Mouse (Mus musculus) intestine, embryonic 16.5 days (tissue): ENCODE measurements around the gene Ctnna3. TPM values are rescaled to one million over a fixed set of nuclear protein-coding genes. Genes with fewer than 3 reads are reported as not detected.
A peak's percentile ranks its signal among the peaks of the same experiment; 100 is the strongest.

ENCODE experiments used
- ATAC-seq: fragments of 200-750 bp; cut with Nextera tagmentation; 2 replicates; pipeline ENCODE4 v1.8.0; 2017; ENCODE audit warnings: moderate TSS enrichment, moderate library complexity
- H3K27ac ChIP-seq: fragments of 300-500 bp; sonication (generic); 2 replicates; pipeline ENCODE4 v1.5.1; 2014; ENCODE audit warnings: mild to moderate bottlenecking, low read length
- H3K27me3 ChIP-seq: fragments of 300-500 bp; sonication (generic); replicated peaks from 2 replicates; pipeline ENCODE4 v1.6.1; 2014; ENCODE audit warnings: low read length, control low read depth, mixed read lengths; ENCODE audit not compliant: control insufficient read depth, insufficient read depth
- H3K36me3 ChIP-seq: fragments of 300-500 bp; sonication (generic); 2 replicates; pipeline ENCODE4 v1.6.1; 2014; ENCODE audit warnings: low read length, control low read depth; ENCODE audit not compliant: control insufficient read depth, insufficient read depth
- H3K4me1 ChIP-seq: fragments of 300-500 bp; sonication (generic); 2 replicates; pipeline ENCODE4 v1.6.1; 2014; ENCODE audit warnings: low read length, control low read depth, mixed read lengths; ENCODE audit not compliant: control insufficient read depth, insufficient read depth
- H3K4me2 ChIP-seq: fragments of 300-500 bp; sonication (generic); 2 replicates; pipeline ENCODE4 v1.6.1; 2014; ENCODE audit warnings: low read depth, low read length, control low read depth
- H3K4me3 ChIP-seq: fragments of 300-500 bp; sonication (generic); 2 replicates; pipeline ENCODE4 v1.5.1; 2014; ENCODE audit warnings: mild to moderate bottlenecking, low read length
- H3K9ac ChIP-seq: fragments of 300-500 bp; sonication (generic); 2 replicates; pipeline ENCODE4 v1.6.1; 2014; ENCODE audit warnings: low read depth, low read length
- H3K9me3 ChIP-seq: fragments of 300-500 bp; sonication (generic); 2 replicates; pipeline ENCODE4 v1.6.1; 2016; ENCODE audit warnings: low read length, control low read depth; ENCODE audit not compliant: control insufficient read depth
- WGBS: fragments of 180-500 bp; shearing (Covaris S2); extraction: QIAGEN DNeasy Blood & Tissue Kit; methylation state at CpG from one replicate; pipeline ENCODE4 v1.1.7; 2014; 5-methylcytosine and 5-hydroxymethylcytosine counted together
- polyA plus RNA-seq: library from polyadenylated mRNA; unstranded; fragments of >200 nt; fragmentation: Nextera tagmentation; extraction: Ambion mirVana; gene quantifications from 2 replicates; pipeline ENCODE4 v1.2.1, GENCODE M21; 2015

Ctnna3 gene
- polyA plus RNA-seq, 1 experiment from 2014 or later = 0.89 TPM

DNA sequence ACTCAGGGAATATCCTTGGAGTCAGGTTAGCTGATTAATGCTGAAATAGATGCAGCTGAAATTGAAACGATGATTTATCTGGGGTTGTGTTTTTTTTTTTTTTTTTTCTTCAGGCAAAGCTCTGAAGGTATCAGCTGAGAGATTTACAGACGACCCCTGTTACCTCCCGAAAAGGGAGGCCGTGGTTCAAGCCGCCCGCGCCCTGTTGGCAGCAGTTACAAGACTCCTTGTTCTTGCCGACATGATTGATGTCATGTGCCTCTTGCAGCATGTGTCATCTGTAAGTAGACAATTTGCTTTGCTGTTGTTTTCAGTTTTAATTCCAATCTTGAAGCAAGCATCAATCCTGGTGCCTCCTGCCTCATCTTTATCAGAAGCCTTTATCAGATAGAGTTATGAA, 136.8 kb downstream of the Ctnna3 start:
- H3K4me3 ChIP-seq = no peak overlapping the region
- no peaks in the 10 kb centered on the region for H3K4me1 ChIP-seq
- H3K27me3 ChIP-seq = no peaks in the 10 kb centered on the region
- no peak overlapping the region for H3K27ac ChIP-seq
- no peak overlapping the region for H3K9ac ChIP-seq
- no peaks in the 10 kb centered on the region for H3K9me3 ChIP-seq
- ATAC-seq = no peak
- H3K36me3 ChIP-seq = no peaks in the 10 kb centered on the region
- 75% methylated on average over 8 of the region's 8 CpGs for WGBS
- H3K4me2 ChIP-seq = no peak overlapping the region

DNA sequence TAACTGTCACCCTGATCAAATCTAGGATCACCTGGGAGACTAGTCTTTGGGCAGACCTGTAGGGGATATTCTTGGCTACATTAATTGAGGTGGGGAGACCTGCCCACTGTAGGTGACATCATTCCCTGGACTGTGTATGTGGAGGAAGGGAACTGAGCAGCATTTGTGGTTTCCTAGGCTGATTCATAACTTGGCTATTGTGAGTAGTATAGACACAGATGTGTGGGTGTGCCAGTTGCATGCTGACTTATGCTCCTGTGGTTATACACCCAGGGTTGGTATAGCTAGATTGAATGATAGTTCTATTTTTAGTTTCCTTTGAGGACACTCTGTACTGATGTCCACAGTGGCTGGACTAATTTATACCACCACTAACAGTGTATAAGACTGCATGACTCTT, 141.7 kb downstream of the Ctnna3 start:
- Histone ChIP-seq H3K9ac (no peak overlapping the region), H3K9me3 (no peaks in the 10 kb centered on the region), H3K4me2 (no peak overlapping the region), H3K4me1 (no peaks in the 10 kb centered on the region), H3K4me3 (no peak overlapping the region), H3K27me3 (no peaks in the 10 kb centered on the region), H3K36me3 (no peaks in the 10 kb centered on the region), H3K27ac (no peak overlapping the region)
- ATAC-seq = no peak

DNA sequence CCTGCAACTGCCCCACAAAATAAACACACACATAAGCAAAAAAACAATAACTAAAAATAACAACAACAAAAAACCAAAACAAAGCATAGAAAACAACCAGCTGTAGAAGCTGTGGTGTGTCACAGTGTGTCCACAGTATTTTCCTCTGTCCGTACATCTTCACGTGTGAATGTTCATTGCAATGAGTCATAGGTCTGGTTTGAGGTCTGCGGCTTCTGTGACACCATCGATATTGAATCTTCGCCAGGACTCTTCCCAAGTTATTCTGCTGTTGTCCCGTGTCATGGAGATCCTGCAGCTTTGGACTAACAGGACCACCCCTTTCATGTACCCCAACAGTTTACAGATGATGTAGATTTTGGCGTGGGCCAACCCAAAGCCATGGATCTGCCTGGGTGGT, 143.0 kb downstream of the Ctnna3 start:
- Histone ChIP-seq H3K4me3 (no peak overlapping the region), H3K4me2 (no peak overlapping the region), H3K27me3 (no peaks in the 10 kb centered on the region), H3K36me3 (no peaks in the 10 kb centered on the region), H3K4me1 (no peaks in the 10 kb centered on the region), H3K27ac (no peak overlapping the region), H3K9me3 (no peaks in the 10 kb centered on the region), H3K9ac (no peak overlapping the region)
- WGBS = 90% methylated on average over 7 of the region's 7 CpGs
- ATAC-seq = no peak

DNA sequence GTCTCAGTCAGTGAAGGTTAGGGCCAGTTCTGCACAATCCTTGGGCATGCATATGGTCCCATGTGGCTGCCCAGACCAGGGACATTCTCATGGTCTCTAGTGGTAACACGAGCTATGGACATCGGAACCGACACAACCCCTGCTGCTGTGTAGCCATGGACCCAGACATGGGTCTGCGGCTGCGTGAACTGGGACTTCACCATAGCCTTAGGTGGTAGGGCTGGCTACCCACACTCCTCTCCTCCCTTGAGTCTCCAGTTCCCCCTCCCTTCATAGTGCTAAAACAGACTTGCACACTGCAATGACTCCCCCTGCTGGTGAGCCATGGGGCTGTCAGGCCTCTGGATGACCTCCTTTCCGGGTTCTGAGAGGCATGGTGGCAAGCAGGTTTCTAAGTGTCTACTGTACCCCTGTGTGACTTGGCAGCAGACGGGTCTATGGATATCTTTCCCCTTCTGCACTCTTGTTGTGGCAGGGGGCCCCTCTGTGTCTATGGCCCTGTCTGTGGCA, 144.3 kb downstream of the Ctnna3 start:
- no peaks in the 10 kb centered on the region for H3K9me3 ChIP-seq
- no peak overlapping the region for H3K27ac ChIP-seq
- WGBS = 82% methylated on average over 7 of the region's 7 CpGs
- H3K36me3 ChIP-seq = no peaks in the 10 kb centered on the region
- H3K4me3 ChIP-seq = no peak overlapping the region
- ATAC-seq = no peak
- no peak overlapping the region for H3K4me2 ChIP-seq
- H3K9ac ChIP-seq = no peak overlapping the region
- H3K4me1 ChIP-seq = no peaks in the 10 kb centered on the region
- H3K27me3 ChIP-seq = no peaks in the 10 kb centered on the region

GRCm38 (mm10) chr10:63582608-63583007, 152.7 kb downstream of the Ctnna3 start:
- Histone ChIP-seq H3K4me3 (no peak overlapping the region), H3K4me1 (no peaks in the 10 kb centered on the region), H3K36me3 (no peaks in the 10 kb centered on the region), H3K9me3 (no peaks in the 10 kb centered on the region), H3K27me3 (no peaks in the 10 kb centered on the region), H3K4me2 (no peak overlapping the region), H3K27ac (no peak overlapping the region), H3K9ac (no peak overlapping the region)
- WGBS = 10% methylated on average over 14 of the region's 14 CpGs
- ATAC-seq = peak; percentile 81

DNA sequence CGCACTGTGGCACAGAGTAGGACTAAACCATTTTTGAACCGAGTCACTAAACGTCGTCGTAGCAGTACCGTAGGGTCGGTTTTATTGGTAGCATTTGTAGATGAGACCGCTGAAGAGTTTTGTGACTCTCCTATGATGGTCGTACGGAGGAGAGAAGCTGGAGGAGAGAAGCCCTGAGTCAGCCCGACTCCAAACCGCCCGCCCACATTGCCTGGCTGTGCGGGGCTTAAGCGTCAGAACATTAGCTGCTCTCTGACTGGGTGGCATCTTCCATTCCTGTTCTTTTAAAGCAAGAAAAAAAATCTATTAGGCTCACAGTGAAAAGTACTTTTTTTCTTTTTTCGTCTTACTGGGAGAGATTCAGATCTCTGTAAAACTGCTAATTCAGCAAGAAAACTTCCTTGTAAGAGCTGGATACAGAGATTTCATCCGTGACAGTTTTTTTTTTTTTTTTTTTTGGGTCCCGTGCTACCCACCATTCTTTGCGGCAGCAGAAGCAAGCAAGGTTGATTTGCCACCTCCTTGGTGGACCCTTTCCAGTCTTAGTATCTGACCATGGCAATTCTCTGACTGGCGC, 154.0 kb downstream of the Ctnna3 start:
- Histone ChIP-seq H3K4me1 (no peaks in the 10 kb centered on the region), H3K27me3 (no peaks in the 10 kb centered on the region), H3K27ac (no peak overlapping the region), H3K4me2 (0 out of 2 replicates have a peak overlapping the region, but pooled peaks have one; percentile 7), H3K9ac (no peak overlapping the region), H3K4me3 (no peak overlapping the region), H3K9me3 (no peaks in the 10 kb centered on the region), H3K36me3 (no peaks in the 10 kb centered on the region)
- 70% methylated on average over 20 of the region's 20 CpGs for WGBS
- no peak for ATAC-seq

DNA sequence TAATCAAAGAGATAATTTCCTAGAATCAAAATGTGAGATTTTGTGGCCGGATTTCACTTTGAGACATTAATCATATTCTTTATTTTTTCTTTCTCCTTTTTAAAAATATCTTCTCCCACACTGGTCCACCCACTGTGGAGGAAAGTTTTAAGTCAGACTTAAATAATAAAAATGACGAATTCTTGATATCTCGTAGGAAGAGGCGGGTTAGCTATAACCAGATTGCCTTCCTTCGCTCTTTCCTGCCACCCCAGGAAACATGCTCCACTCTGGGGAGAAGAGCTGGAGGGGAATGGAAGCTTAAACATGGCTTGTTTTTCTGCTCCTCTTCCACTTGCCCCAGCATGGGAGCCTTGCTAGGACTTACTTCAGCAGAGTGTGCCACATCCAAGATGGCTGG, 169.5 kb downstream of the Ctnna3 start:
- H3K4me1 ChIP-seq = no peaks in the 10 kb centered on the region
- 89% methylated on average over 5 of the region's 5 CpGs for WGBS
- ATAC-seq = no peak
- no peak overlapping the region for H3K4me3 ChIP-seq
- no peaks in the 10 kb centered on the region for H3K36me3 ChIP-seq
- H3K27me3 ChIP-seq = no peaks in the 10 kb centered on the region
- H3K9ac ChIP-seq = no peak overlapping the region
- H3K4me2 ChIP-seq = no peak overlapping the region
- no peak overlapping the region for H3K27ac ChIP-seq
- no peaks in the 10 kb centered on the region for H3K9me3 ChIP-seq

DNA sequence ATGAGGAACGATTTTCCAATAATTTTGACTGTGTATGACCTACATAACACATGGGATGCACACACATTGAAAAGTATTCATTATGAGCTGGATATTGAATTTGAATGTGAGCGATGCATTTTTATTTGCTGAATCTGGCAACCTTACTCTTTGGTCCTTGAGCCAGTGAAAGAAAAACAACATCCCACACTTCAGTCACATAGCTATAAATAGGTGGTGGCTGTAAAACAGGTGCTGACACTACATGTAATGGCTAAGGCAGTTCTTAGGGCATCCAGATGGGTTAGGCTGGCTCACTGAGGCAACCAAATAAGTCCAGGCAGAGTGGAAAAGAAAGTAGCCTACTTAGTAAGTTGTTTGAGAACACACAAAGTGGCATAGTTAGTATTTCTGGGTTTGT, 171.3 kb downstream of the Ctnna3 start:
- no peak overlapping the region for H3K4me2 ChIP-seq
- no peaks in the 10 kb centered on the region for H3K4me1 ChIP-seq
- 77% methylated on average over 2 of the region's 2 CpGs for WGBS
- ATAC-seq = no peak
- H3K9me3 ChIP-seq = no peaks in the 10 kb centered on the region
- no peak overlapping the region for H3K4me3 ChIP-seq
- no peak overlapping the region for H3K9ac ChIP-seq
- H3K27ac ChIP-seq = no peak overlapping the region
- no peaks in the 10 kb centered on the region for H3K36me3 ChIP-seq
- no peaks in the 10 kb centered on the region for H3K27me3 ChIP-seq

- H3K9ac ChIP-seq = no peak overlapping the region
- H3K9me3 ChIP-seq = no peaks in the 10 kb centered on the region
- no peaks in the 10 kb centered on the region for H3K4me1 ChIP-seq
- H3K27me3 ChIP-seq = no peaks in the 10 kb centered on the region
- no peaks in the 10 kb centered on the region for H3K36me3 ChIP-seq
- H3K4me3 ChIP-seq = no peak overlapping the region
- H3K4me2 ChIP-seq = no peak overlapping the region
- ATAC-seq = no peak
- H3K27ac ChIP-seq = no peak overlapping the region
- 66% methylated on average over 1 of the region's 1 CpGs for WGBS
Measured at GRCm38 (mm10) chr10:63628546-63628945, 198.6 kb downstream of the Ctnna3 start.

DNA sequence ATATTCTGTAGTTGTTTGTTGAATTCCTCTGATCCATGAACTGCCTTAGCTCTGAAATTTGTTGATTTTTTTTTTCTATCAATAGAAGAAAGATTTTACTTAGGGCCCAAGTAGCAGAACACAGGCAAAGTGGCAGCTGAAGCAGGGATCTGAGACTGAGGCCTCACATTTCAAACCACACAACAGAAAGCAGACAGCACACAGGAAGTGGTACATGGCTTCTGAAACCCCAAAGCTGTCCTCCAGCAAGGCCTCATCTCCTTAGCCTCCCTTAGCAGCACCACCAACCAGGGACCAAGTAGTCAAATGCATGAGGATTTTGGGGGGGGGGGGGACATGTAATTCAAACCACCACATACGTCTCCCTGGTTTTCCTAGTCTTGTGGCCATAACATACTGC, 204.0 kb downstream of the Ctnna3 start:
- Histone ChIP-seq H3K9me3 (no peaks in the 10 kb centered on the region), H3K36me3 (no peaks in the 10 kb centered on the region), H3K4me1 (no peaks in the 10 kb centered on the region), H3K27ac (no peak overlapping the region), H3K27me3 (no peaks in the 10 kb centered on the region), H3K4me2 (no peak overlapping the region), H3K9ac (no peak overlapping the region), H3K4me3 (no peak overlapping the region)
- ATAC-seq = no peak
- 81% methylated on average over 1 of the region's 1 CpGs for WGBS
